ENCODE assay signal across 19 mouse cellular contexts in the genomic region with DNA sequence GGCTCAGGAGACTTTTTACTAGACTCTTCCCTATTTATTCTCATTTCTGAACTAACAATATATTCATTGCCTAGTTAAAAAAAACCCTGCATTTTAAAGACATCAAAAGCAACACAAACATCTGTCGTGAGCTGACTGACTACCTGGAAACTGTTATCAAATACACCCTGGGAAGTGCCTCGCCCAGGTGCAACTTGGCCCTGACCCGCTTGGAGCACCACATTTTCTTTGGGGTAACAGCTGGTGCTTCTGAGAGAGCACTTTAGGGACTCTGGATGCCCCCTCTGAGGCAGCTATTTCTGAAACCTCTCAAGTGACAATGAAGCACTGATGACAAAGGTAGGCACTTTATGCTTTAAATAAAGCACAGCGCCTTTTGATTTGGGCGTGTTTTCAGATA.
A peak's percentile ranks its signal among the peaks of the same experiment; 100 is the strongest.
DNase-seq lines count a peak whose midpoint lies in the region; ATAC-seq and TF ChIP-seq lines count a peak whose summit lies in the region.
"Had no signal": no experiment of that assay in that cellular context is flagged by ENCODE, and none has a peak within 500 bp of the region (broad histone marks: within the 10 kb centered on the region; RNA-seq: fewer than 3 reads in every experiment).

No protein-coding gene starts in this region.

- H3K4me3 ChIP-seq in liver, embryonic 12.5 days, result no peak overlapping the region
- H3K4me3 ChIP-seq in liver, postnatal 0 days (ENCODE audit: low read depth, low read length), result no peak overlapping the region
- no peak overlapping the region for H3K4me3 ChIP-seq in neural tube, embryonic 13.5 days
- H3K4me3 ChIP-seq: embryonic facial prominence, embryonic 13.5 days; limb, embryonic 13.5 days had no signal

- no peaks in the 10 kb centered on the region for H3K9me3 ChIP-seq in liver, embryonic 12.5 days (replicated peaks)
- no peaks in the 10 kb centered on the region for H3K9me3 ChIP-seq in liver, postnatal 0 days (ENCODE audit: low read length)
- no peaks in the 10 kb centered on the region for H3K9me3 ChIP-seq in neural tube, embryonic 13.5 days
- H3K9me3 ChIP-seq: embryonic facial prominence, embryonic 13.5 days; limb, embryonic 13.5 days had no signal

- peak; percentile 76 for DNase-seq in heart, adult 11 months
- no peak for DNase-seq in heart, adult 9 months (ENCODE audit: low spot score in 2 of 2)
- DNase-seq in liver, postnatal 0 days, result no peak
- DNase-seq in c-Kit-positive CD71-positive TER-119-positive erythroid progenitor cells, embryonic 14.5 days (ENCODE audit: low spot score), result peak; percentile 68
- DNase-seq in embryo, embryonic 11 days, result no peak
- DNase-seq: adrenal gland, postnatal 36 days; cerebellum, adult 18-20 months; cerebellum, postnatal 14 days; gastrocnemius, postnatal 10 days; heart, adult 18-20 months; kidney, adult 11 months; kidney, postnatal 4 days; layer of hippocampus, adult 9-11 months; lung, embryonic 14.5 days had no signal

- ATAC-seq in liver, embryonic 12.5 days, result no peak
- ATAC-seq in liver, postnatal 0 days, result no peak
- ATAC-seq in neural tube, embryonic 13.5 days (ENCODE audit: low read depth), result no peak
- ATAC-seq: forebrain, embryonic 16.5 days had no signal

- WGBS in liver, embryonic 12.5 days (ENCODE audit: insufficient replicate concordance), result 43% methylated on average over 5 of the region's 5 CpGs
- 71% methylated on average over 5 of the region's 5 CpGs for WGBS in liver, postnatal 0 days (ENCODE audit: insufficient replicate concordance)
- WGBS in neural tube, embryonic 13.5 days, result 58% methylated on average over 5 of the region's 5 CpGs

- no peaks in the 10 kb centered on the region for H3K36me3 ChIP-seq in liver, embryonic 12.5 days
- H3K36me3 ChIP-seq in liver, postnatal 0 days (replicated peaks; ENCODE audit: insufficient read depth, low read length), result no peaks in the 10 kb centered on the region
- no peaks in the 10 kb centered on the region for H3K36me3 ChIP-seq in neural tube, embryonic 13.5 days
- H3K36me3 ChIP-seq: embryonic facial prominence, embryonic 13.5 days; limb, embryonic 13.5 days had no signal

- TF ChIP-seq CTCF in liver, postnatal 0 days (IDR thresholded peaks at IDR 0.05; ENCODE audit: low read depth), result no peak

- H3K4me1 ChIP-seq in liver, embryonic 12.5 days, result peaks cover 86% of the 10 kb centered on the region
- peaks cover 4% of the 10 kb centered on the region; the same call in 1 of the 2 replicates for H3K4me1 ChIP-seq in liver, postnatal 0 days (ENCODE audit: insufficient read depth)
- H3K4me1 ChIP-seq in neural tube, embryonic 13.5 days (replicated peaks), result peaks cover 40% of the 10 kb centered on the region

- peak overlapping the region; percentile 67 for H3K9ac ChIP-seq in liver, embryonic 12.5 days
- H3K9ac ChIP-seq in liver, postnatal 0 days (replicated peaks), result no peak overlapping the region
- no peak overlapping the region for H3K9ac ChIP-seq in neural tube, embryonic 13.5 days
- H3K9ac ChIP-seq: embryonic facial prominence, embryonic 13.5 days; limb, embryonic 13.5 days; lung, embryonic 14.5 days had no signal

- no peak for TF ChIP-seq EP300 in liver, postnatal 0 days (IDR thresholded peaks at IDR 0.05; ENCODE audit: low read depth)

- H3K27me3 ChIP-seq in liver, embryonic 12.5 days (replicated peaks), result no peaks in the 10 kb centered on the region
- H3K27me3 ChIP-seq in liver, postnatal 0 days (ENCODE audit: insufficient read depth, low read length), result no peaks in the 10 kb centered on the region
- no peaks in the 10 kb centered on the region for H3K27me3 ChIP-seq in neural tube, embryonic 13.5 days

- H3K27ac ChIP-seq in liver, embryonic 12.5 days, result peak overlapping the region; percentile 93
- H3K27ac ChIP-seq in liver, postnatal 0 days (ENCODE audit: low read depth), result no peak overlapping the region
- H3K27ac ChIP-seq in neural tube, embryonic 13.5 days (replicated peaks), result peak overlapping the region; percentile 74
- H3K27ac ChIP-seq: embryonic facial prominence, embryonic 13.5 days; limb, embryonic 13.5 days had no signal

- H3K4me2 ChIP-seq in liver, embryonic 12.5 days, result peak overlapping the region; percentile 47
- no peak overlapping the region for H3K4me2 ChIP-seq in liver, postnatal 0 days (ENCODE audit: low read depth, low read length)
- H3K4me2 ChIP-seq in neural tube, embryonic 13.5 days, result no peak overlapping the region
- H3K4me2 ChIP-seq: embryonic facial prominence, embryonic 13.5 days; limb, embryonic 13.5 days; lung, embryonic 14.5 days had no signal

Comparison
In these comparisons a context has a peak if more than half of its experiments do, and no peak if none do; other contexts are left out.
1. DNase-seq: peak in heart, adult 11 months (single experiment) and c-Kit-positive CD71-positive TER-119-positive erythroid progenitor cells, embryonic 14.5 days (single experiment); none in heart, adult 9 months (0 of 2), liver, postnatal 0 days (single experiment) and embryo, embryonic 11 days (single experiment).